Mouse (Mus musculus) T-cell, adult 66 days (primary cell): ENCODE data around the gene Gm9195. TPM values are rescaled to one million over a fixed set of nuclear protein-coding genes. Genes with fewer than 3 reads are reported as not detected.

Source experiments
- total RNA-seq, 2 experiments: library from RNA; stranded (reverse); gene quantifications; 3 replicates in 1 of 2; 4 replicates in 1 of 2; pipeline ENCODE4 v1.2.4; 2023

Gm9195 gene
- not detected for total RNA-seq

DNA sequence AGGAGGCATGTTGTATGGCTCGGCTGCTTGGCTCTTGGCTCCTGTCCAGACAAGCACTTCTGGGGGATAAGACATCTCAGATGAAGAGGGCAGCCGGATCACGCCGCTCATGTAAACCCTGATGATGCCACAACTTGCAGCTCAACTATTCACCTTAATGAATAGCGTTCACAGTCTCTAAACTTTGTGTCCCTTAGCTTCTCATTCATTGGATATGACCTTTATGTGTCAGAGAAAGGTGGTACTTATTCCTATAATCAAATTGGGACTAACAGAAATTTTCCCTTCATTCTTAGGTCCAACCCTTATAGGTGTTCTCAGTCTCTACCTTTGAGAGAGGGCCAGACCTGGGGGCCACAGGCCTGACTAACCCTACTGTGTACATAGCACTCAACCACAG, at the start of gene Gm9195:
Gene Gm9195, minus strand, starts transcription at position 101 of the 400 bp plus-strand sequence.

Other genes starting within 250 kb of the Gm9195 start
- gene Fndc3a, start 218.2 kb upstream of the Gm9195 start, total RNA-seq = 10 to 100 TPM; 63.2 to 66.7 TPM